Mouse (Mus musculus) monocyte, adult 2 months (primary cell): ENCODE data around the gene Nmnat3.

Experiments
- DNase-seq, 2 experiments: peaks; one replicate each; pipeline ENCODE4 v3.0.0; 2022; ENCODE audit warnings: low spot score in 2 of 2, low read depth in 1 of 2

Nmnat3 gene

DNA sequence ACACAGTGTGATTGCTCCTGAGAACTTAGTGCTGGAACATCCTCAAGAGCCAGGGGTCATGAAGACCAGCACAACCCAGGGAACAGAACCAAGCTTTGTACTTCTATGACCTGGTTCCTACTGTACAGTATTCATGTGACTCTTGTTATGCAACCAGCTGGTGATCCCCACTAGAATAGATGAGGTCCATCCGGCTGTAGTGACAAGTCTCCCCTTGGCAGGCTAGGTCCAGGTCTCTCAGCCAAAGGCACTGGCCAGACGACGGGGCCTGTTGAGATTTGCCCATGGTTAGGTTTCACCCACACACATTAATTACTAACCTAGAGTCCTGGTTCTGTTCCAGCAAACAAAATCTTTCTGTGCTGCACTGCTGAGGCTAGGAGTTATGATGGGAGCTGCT lies 131.1 kb downstream of the Nmnat3 start:
- DNase-seq: no peak

- DNase-seq: no peak
Measured at GRCm38 (mm10) chr9:98420666-98421065, 133.4 kb downstream of the Nmnat3 start.

GRCm38 (mm10) chr9:98421903-98422302 lies 134.7 kb downstream of the Nmnat3 start:
- no peak for DNase-seq

GRCm38 (mm10) chr9:98422656-98423055 lies 135.4 kb downstream of the Nmnat3 start, which contains the start of gene Rbp1:
TSS of gene Rbp1 (plus strand) at chr9:98422961.
- DNase-seq: no peak

DNA sequence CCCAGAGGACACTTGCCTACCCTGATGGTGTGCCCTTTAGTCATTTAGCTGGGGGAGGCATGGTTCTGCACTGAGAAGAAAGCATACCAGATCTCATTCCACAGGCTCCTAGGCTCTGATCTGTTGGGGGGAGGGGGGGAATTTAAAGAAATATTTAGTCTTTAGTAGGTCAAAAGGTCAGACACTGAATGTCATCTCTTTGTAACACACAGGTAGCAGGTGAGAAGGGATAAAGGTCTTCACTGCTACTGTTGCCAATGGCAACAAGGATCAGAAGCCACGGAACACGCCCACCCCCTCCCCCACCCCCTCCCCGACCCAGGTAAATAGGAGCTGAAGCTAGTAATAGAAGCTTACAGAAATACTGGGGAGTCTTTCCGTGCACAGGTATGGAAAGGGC lies 136.5 kb downstream of the Nmnat3 start:
- no peak for DNase-seq

- DNase-seq: no peak
Measured at GRCm38 (mm10) chr9:98424291-98424690, 137.1 kb downstream of the Nmnat3 start.

DNA sequence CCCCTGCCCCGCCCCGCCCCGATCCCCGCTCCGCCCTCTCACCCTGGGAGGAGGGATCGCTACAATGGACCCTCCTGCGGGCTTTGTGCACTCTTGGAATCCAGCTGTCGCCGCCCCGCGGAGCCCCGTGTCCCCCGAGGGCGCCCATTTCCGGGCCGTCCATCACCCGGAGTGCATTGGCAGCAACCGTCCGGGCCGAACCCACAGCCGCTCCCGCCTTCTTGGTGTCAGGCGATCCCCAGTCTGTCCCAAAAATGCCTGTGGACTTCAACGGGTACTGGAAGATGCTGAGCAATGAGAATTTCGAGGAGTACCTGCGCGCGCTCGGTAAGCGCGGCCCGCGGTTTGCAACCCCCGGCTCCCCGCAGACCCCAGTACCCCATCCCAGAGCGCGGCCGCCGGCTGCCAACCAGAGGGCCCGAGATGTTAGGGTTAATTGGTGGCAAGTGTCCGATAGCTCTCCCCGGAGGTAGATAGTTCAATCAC lies 137.5 kb downstream of the Nmnat3 start:
- no peak for DNase-seq

- no peak for DNase-seq
Measured at GRCm38 (mm10) chr9:98425351-98425880, 138.2 kb downstream of the Nmnat3 start.

DNA sequence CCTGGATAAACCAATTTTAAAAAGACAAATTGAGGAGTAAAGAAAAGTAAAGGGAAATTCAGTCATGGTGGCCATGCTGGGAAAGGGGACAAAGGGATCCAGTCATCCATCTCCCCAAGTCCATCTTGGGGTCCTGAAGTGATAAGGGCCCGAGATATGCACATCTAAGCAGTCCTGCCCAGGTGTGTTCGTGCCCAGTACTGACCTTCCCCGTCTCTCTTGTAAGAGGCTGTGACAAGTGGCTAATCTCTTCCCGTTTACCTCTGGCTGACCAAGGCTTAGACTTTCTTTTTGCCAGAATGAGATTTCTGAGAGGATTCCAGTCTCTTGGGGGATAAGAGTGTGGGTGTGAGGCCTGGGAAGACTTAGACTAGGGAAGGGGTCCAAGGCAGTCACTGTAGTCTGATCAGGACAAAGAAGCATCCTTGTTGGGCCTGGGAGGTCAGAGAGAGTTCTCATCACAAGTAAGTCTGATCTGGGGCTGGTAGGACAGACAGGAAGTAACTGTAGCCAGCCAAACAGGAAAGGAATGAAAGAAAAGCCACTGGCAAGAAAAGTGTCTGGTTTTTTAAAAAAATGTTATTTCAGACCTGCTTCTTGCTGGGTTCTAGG lies 140.8 kb downstream of the Nmnat3 start:
- no peak for DNase-seq

DNA sequence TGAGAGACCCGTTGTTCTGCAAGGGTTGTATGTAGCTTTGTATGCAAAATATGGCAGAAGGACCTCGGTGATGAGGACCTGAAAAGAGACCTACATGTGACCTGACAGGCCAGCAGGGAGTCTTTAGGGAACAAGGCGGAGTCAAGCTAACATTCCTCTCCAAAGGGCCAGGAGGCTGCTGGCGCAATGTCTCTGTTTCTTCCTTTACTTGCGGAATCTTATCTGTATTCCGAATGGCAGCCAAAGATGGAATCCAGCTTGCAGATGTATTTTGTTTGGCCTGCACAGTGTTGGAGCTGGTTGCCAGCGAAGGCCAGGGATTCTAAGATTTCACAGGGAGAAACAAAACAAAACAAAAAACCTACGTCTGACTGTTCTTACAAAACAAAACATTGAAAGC lies 141.5 kb downstream of the Nmnat3 start:
- no peak for DNase-seq

GRCm38 (mm10) chr9:98429806-98430205 lies 142.6 kb downstream of the Nmnat3 start:
- DNase-seq: no peak

DNA sequence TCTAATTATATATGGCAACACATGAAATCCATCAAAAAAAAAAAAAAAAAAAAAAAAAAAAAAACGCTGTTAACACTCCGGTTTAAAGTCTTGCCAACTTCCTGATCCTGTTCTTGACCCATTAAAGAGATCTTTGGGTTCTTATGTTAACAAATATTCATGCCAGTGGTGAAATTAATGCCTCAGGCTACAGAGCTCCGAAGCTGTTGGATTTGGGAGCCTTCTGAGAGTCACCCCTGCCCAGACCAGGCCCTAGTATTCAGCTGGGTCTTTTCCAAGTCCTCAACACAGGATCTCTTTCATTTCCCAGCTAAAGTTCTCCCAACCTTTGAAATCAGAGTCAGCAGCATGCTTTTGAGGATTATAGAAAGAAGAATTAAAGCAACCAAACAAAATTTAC lies 143.3 kb downstream of the Nmnat3 start:
- DNase-seq: no peak

GRCm38 (mm10) chr9:98433021-98433420 lies 145.8 kb downstream of the Nmnat3 start:
- DNase-seq: no peak

GRCm38 (mm10) chr9:98433956-98434588 lies 146.8 kb downstream of the Nmnat3 start:
- no peak for DNase-seq

DNA sequence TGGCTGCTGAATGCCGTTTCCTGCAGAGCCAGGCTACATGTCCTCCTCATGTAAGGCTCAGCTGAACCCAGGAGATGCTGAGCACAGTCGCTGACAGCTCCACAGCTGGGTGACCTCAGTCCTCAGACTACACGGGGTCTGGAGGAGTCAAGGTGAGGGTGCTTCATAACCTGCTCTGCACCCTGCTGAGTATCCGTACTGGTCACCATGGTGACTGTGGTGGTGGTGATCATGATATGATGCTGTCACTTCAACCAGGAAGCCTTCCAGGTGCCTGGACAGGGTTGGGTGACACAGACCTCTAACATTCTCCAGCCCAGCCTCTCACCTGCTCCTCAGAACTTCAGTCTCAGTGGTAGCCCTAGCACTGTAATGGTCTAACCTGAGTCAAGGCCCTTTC lies 150.6 kb downstream of the Nmnat3 start:
- DNase-seq: no peak

GRCm38 (mm10) chr9:98439091-98439490 lies 151.9 kb downstream of the Nmnat3 start:
- DNase-seq: no peak

GRCm38 (mm10) chr9:98442638-98443037 lies 155.4 kb downstream of the Nmnat3 start:
- no peak for DNase-seq

- DNase-seq: no peak
Measured at GRCm38 (mm10) chr9:98445359-98446149, 158.3 kb downstream of the Nmnat3 start.

DNA sequence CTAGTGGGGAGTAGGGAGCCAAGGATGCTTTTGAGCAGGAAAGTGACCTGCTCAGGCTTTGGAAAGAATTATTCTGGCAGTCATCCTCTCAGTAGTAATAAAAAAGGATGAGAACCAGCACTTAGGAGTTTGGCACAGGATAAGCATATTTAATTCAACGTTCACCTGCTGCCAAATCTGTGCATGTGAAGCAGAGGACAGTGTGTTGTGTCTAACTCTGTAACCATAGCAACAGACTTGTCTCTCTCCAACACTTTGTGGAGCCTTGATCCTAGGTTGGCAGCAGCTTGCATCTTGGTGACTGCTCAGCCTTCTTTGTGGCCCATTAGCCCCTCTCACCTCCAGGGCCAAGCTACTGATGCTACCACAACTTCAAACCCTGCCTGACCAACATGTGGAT lies 163.7 kb downstream of the Nmnat3 start:
- no peak for DNase-seq

- DNase-seq: no peak
Measured at GRCm38 (mm10) chr9:98466709-98467108, 179.5 kb downstream of the Nmnat3 start.
